12 mouse cellular contexts compared by ENCODE assay signal in the genomic region with DNA sequence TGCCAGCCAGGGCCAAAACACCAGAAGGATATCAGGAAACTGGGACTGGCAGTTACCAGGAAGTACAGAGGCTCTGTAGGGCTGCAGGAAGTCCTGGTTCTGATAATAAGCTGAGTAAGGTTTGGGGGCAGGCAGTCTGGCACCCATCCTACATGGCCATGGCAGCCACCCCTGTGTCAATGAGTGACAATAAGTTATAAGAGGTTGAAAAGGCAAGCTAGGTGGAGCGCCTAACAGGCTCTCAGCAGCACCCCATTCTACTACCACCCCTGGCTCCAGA. TPM values are rescaled to one million over a fixed set of nuclear protein-coding genes. Genes with fewer than 3 reads are reported as not detected.
DNase-seq lines count a peak whose midpoint lies in the region; ATAC-seq and TF ChIP-seq lines count a peak whose summit lies in the region.
"Had no signal": no experiment of that assay in that cellular context is flagged by ENCODE, and none has a peak within 500 bp of the region (broad histone marks: within the 10 kb centered on the region; RNA-seq: fewer than 3 reads in every experiment).

No protein-coding gene starts in this region.

- no peaks in the 10 kb centered on the region for H3K36me3 ChIP-seq in heart, embryonic 16.5 days (ENCODE audit: control insufficient read depth, insufficient read depth)
- H3K36me3 ChIP-seq in heart, adult 2 months (ENCODE audit: control insufficient read depth, insufficient read depth, low read length): no peaks in the 10 kb centered on the region
- H3K36me3 ChIP-seq in megakaryocyte, embryonic 14.5 days (replicated peaks; ENCODE audit: low read length): peaks cover 5% of the 10 kb centered on the region
- H3K36me3 ChIP-seq in hindbrain, embryonic 16.5 days (ENCODE audit: control insufficient read depth, insufficient read depth, low read length): no peaks in the 10 kb centered on the region
- H3K36me3 ChIP-seq in stomach, embryonic 15.5 days: no peaks in the 10 kb centered on the region

- H3K4me3 ChIP-seq in heart, embryonic 16.5 days (ENCODE audit: low read length): no peak overlapping the region
- H3K4me3 ChIP-seq in heart, adult 2 months: no peak overlapping the region
- peak overlapping the region; percentile 85 for H3K4me3 ChIP-seq in megakaryocyte, embryonic 14.5 days (replicated peaks)
- H3K4me3 ChIP-seq in hindbrain, embryonic 16.5 days (ENCODE audit: low read length): no peak overlapping the region
- no peak overlapping the region for H3K4me3 ChIP-seq in stomach, embryonic 15.5 days (replicated peaks)
- H3K4me3 ChIP-seq: erythroblast, embryonic 14.5 days had no signal

- TF ChIP-seq POLR2A in heart, adult 2 months (IDR thresholded peaks at IDR 0.05; ENCODE audit: insufficient read depth, low read depth, low read length): no peak

- intact Hi-C loops in heart, adult 2 months (cut with DNase I): no loop called here

- no peaks in the 10 kb centered on the region for H3K27me3 ChIP-seq in heart, embryonic 16.5 days (ENCODE audit: control insufficient read depth, insufficient read depth, low read length)
- H3K27me3 ChIP-seq in heart, adult 2 months (ENCODE audit: control insufficient read depth, insufficient read depth, low read length): no peaks in the 10 kb centered on the region
- H3K27me3 ChIP-seq in megakaryocyte, embryonic 14.5 days (replicated peaks): peaks cover 17% of the 10 kb centered on the region
- H3K27me3 ChIP-seq in hindbrain, embryonic 16.5 days (replicated peaks; ENCODE audit: control insufficient read depth, insufficient read depth, low read length): 0 out of 2 replicates have a peak, but pooled peaks cover 2% of the 10 kb centered on the region
- H3K27me3 ChIP-seq in stomach, embryonic 15.5 days (replicated peaks): no peaks in the 10 kb centered on the region

- peaks cover 16% of the 10 kb centered on the region for H3K4me1 ChIP-seq in heart, embryonic 16.5 days (ENCODE audit: control insufficient read depth, insufficient read depth, low read length)
- no peaks in the 10 kb centered on the region for H3K4me1 ChIP-seq in heart, adult 2 months (ENCODE audit: control insufficient read depth, insufficient read depth, low read length)
- H3K4me1 ChIP-seq in megakaryocyte, embryonic 14.5 days: peaks cover 71% of the 10 kb centered on the region
- peaks cover 16% of the 10 kb centered on the region; the same call in 1 of the 2 replicates for H3K4me1 ChIP-seq in hindbrain, embryonic 16.5 days (ENCODE audit: control insufficient read depth, insufficient read depth, low read depth, low read length)
- peaks cover 34% of the 10 kb centered on the region for H3K4me1 ChIP-seq in stomach, embryonic 15.5 days

- 0 out of 2 replicates have a peak, but pooled peaks have one; percentile 4 for ATAC-seq in heart, embryonic 16.5 days (replicated peaks; ENCODE audit: extremely low read depth, insufficient read depth, low FRiP score)
- ATAC-seq in megakaryocyte, adult 5-6 weeks (ENCODE audit: poor library complexity, severe bottlenecking): no peak
- no peak for ATAC-seq in hindbrain, embryonic 16.5 days
- no peak for ATAC-seq in stomach, embryonic 15.5 days (ENCODE audit: insufficient read depth, low FRiP score, low read depth)

- DNase-seq in heart, adult 2 months: no peak
- DNase-seq in spleen, adult 18-20 months: no peak
- no peak for DNase-seq in yolk sac, embryonic 10.5 days (ENCODE audit: low spot score)
- DNase-seq: kidney, postnatal 36 days; right cerebral cortex, adult 18-20 months had no signal

- H3K79me2 ChIP-seq in heart, adult 2 months (replicated peaks; ENCODE audit: control insufficient read depth, insufficient read depth, low read length): no peaks in the 10 kb centered on the region

- no peaks in the 10 kb centered on the region for H3K9me3 ChIP-seq in heart, embryonic 16.5 days (replicated peaks; ENCODE audit: control insufficient read depth, low read length)
- H3K9me3 ChIP-seq in megakaryocyte, embryonic 14.5 days: no peaks in the 10 kb centered on the region
- no peaks in the 10 kb centered on the region for H3K9me3 ChIP-seq in hindbrain, embryonic 16.5 days (ENCODE audit: control insufficient read depth, low read length)
- no peaks in the 10 kb centered on the region for H3K9me3 ChIP-seq in stomach, embryonic 15.5 days

- H3K27ac ChIP-seq in heart, embryonic 16.5 days (ENCODE audit: low read length): no peak overlapping the region
- H3K27ac ChIP-seq in heart, adult 2 months: no peak overlapping the region
- H3K27ac ChIP-seq in hindbrain, embryonic 16.5 days (ENCODE audit: low read depth, low read length): peak overlapping the region; percentile 76; the same call in 1 of the 2 replicates
- peak overlapping the region; percentile 21; the same call in 1 of the 2 replicates for H3K27ac ChIP-seq in stomach, embryonic 15.5 days

- H3K4me2 ChIP-seq in heart, embryonic 16.5 days (ENCODE audit: low read depth, low read length): no peak overlapping the region
- no peak overlapping the region for H3K4me2 ChIP-seq in hindbrain, embryonic 16.5 days (ENCODE audit: low read length)
- no peak overlapping the region for H3K4me2 ChIP-seq in stomach, embryonic 15.5 days

- no peak for TF ChIP-seq CTCF in heart, adult 2 months (IDR thresholded peaks at IDR 0.05)

- WGBS in heart, embryonic 16.5 days: 88% methylated on average over 1 of the region's 1 CpGs
- 90% methylated on average over 1 of the region's 1 CpGs for WGBS in heart, adult 2 months
- 86% methylated on average over 1 of the region's 1 CpGs for WGBS in hindbrain, embryonic 16.5 days
- WGBS in stomach, embryonic 15.5 days: 90% methylated on average over 1 of the region's 1 CpGs

- no peak overlapping the region for H3K9ac ChIP-seq in heart, embryonic 16.5 days (ENCODE audit: low read length)
- H3K9ac ChIP-seq in heart, adult 2 months (ENCODE audit: low read depth, low read length): no peak overlapping the region
- H3K9ac ChIP-seq in hindbrain, embryonic 16.5 days (ENCODE audit: low read depth, low read length): peak overlapping the region; percentile 31; the same call in 1 of the 2 replicates
- no peak overlapping the region for H3K9ac ChIP-seq in stomach, embryonic 15.5 days

- no peak for TF ChIP-seq EP300 in heart, adult 2 months (IDR thresholded peaks at IDR 0.05; ENCODE audit: insufficient read depth, low read depth, low read length)

RNA-seq across cellular contexts. Expression of gene Fgfr3, which starts 15.2 kb away (rescaled TPM):
- polyA plus RNA-seq in heart, embryonic 16.5 days (2015; fragmentation: Nextera tagmentation; extraction: Ambion mirVana): 3.9 and 8.8 TPM in 2 replicates
- 10 to 100 TPM in 1 of 2 experiments, 1 to 10 TPM in 1; 8.6 to 10.1 TPM for total RNA-seq in heart, adult 2 months (2021)
- polyA plus RNA-seq in heart, adult 2 months (2012; rRNA removed): 15.1 and 15.4 TPM in 2 replicates
- polyA plus RNA-seq in megakaryocyte, embryonic 14.5 days (2012; ENCODE audit: insufficient read depth, low replicate concordance): 0.39 and 0.68 TPM in 2 replicates
- total RNA-seq in megakaryocyte, adult 5-6 weeks (2015): 0.30 TPM in 1 of 2 replicates, not detected in the other
- not detected in 2 replicates for total RNA-seq in megakaryocyte, adult 5-6 weeks (2017)
- polyA plus RNA-seq in hindbrain, embryonic 16.5 days (2015; fragmentation: Nextera tagmentation; extraction: Ambion mirVana): 45.9 and 48.2 TPM in 2 replicates
- 25.3 and 29.2 TPM in 2 replicates for polyA plus RNA-seq in stomach, embryonic 15.5 days (2015; fragmentation: Nextera tagmentation; extraction: Ambion mirVana)
- total RNA-seq: granulocyte monocyte progenitor cell, adult 5-6 weeks had no signal
- polyA plus RNA-seq: erythroblast, embryonic 14.5 days had no signal

RNA-seq across cellular contexts. Expression of gene Tmem129, which starts 48.1 kb away (rescaled TPM):
- polyA plus RNA-seq in heart, embryonic 16.5 days (2015; fragmentation: Nextera tagmentation; extraction: Ambion mirVana): 37.1 and 37.4 TPM in 2 replicates
- 10 to 100 TPM; 19.3 to 21.8 TPM for total RNA-seq in heart, adult 2 months (2021)
- 40.1 and 49.0 TPM in 2 replicates for polyA plus RNA-seq in heart, adult 2 months (2012; rRNA removed)
- polyA plus RNA-seq in megakaryocyte, embryonic 14.5 days (2012; ENCODE audit: insufficient read depth, low replicate concordance): 5.7 and 19.6 TPM in 2 replicates
- total RNA-seq in megakaryocyte, adult 5-6 weeks (2015): 14.4 and 16.5 TPM in 2 replicates
- 14.4 and 15.0 TPM in 2 replicates for total RNA-seq in megakaryocyte, adult 5-6 weeks (2017)
- 32.5 and 35.3 TPM in 2 replicates for polyA plus RNA-seq in hindbrain, embryonic 16.5 days (2015; fragmentation: Nextera tagmentation; extraction: Ambion mirVana)
- polyA plus RNA-seq in stomach, embryonic 15.5 days (2015; fragmentation: Nextera tagmentation; extraction: Ambion mirVana): 33.7 and 35.6 TPM in 2 replicates

RNA-seq across cellular contexts. Expression of gene Tacc3, which starts 48.4 kb away (rescaled TPM):
- polyA plus RNA-seq in heart, embryonic 16.5 days (2015; fragmentation: Nextera tagmentation; extraction: Ambion mirVana): 114 and 122 TPM in 2 replicates
- total RNA-seq in heart, adult 2 months (2021): 1 to 10 TPM; 1.4 to 3.1 TPM
- 1.8 and 2.6 TPM in 2 replicates for polyA plus RNA-seq in heart, adult 2 months (2012; rRNA removed)
- polyA plus RNA-seq in megakaryocyte, embryonic 14.5 days (2012; ENCODE audit: insufficient read depth, low replicate concordance): 4.6 and 33.1 TPM in 2 replicates
- 162 and 163 TPM in 2 replicates for total RNA-seq in megakaryocyte, adult 5-6 weeks (2015)
- total RNA-seq in megakaryocyte, adult 5-6 weeks (2017): 165 and 193 TPM in 2 replicates
- 42.2 and 46.0 TPM in 2 replicates for polyA plus RNA-seq in hindbrain, embryonic 16.5 days (2015; fragmentation: Nextera tagmentation; extraction: Ambion mirVana)
- 155 and 165 TPM in 2 replicates for polyA plus RNA-seq in stomach, embryonic 15.5 days (2015; fragmentation: Nextera tagmentation; extraction: Ambion mirVana)

RNA-seq across cellular contexts. Expression of gene Slbp, which starts 53.9 kb away (rescaled TPM):
- polyA plus RNA-seq in heart, embryonic 16.5 days (2015; fragmentation: Nextera tagmentation; extraction: Ambion mirVana): 119 and 138 TPM in 2 replicates
- total RNA-seq in heart, adult 2 months (2021): 10 to 100 TPM; 10.6 to 12.7 TPM
- 7.7 and 13.8 TPM in 2 replicates for polyA plus RNA-seq in heart, adult 2 months (2012; rRNA removed)
- 14.6 and 43.9 TPM in 2 replicates for polyA plus RNA-seq in megakaryocyte, embryonic 14.5 days (2012; ENCODE audit: insufficient read depth, low replicate concordance)
- 215 and 221 TPM in 2 replicates for total RNA-seq in megakaryocyte, adult 5-6 weeks (2015)
- 234 and 254 TPM in 2 replicates for total RNA-seq in megakaryocyte, adult 5-6 weeks (2017)
- polyA plus RNA-seq in hindbrain, embryonic 16.5 days (2015; fragmentation: Nextera tagmentation; extraction: Ambion mirVana): 128 and 133 TPM in 2 replicates
- polyA plus RNA-seq in stomach, embryonic 15.5 days (2015; fragmentation: Nextera tagmentation; extraction: Ambion mirVana): 208 and 215 TPM in 2 replicates

Comparison
In these comparisons a context has a peak if more than half of its experiments do, and no peak if none do; other contexts are left out.
1. H3K27ac ChIP-seq: peak in hindbrain, embryonic 16.5 days (single experiment) and stomach, embryonic 15.5 days (single experiment); none in heart, embryonic 16.5 days (single experiment) and heart, adult 2 months (single experiment).